Mouse (Mus musculus): ENCODE results near the gene Cmtm7.
A peak's percentile ranks its signal among the peaks of the same experiment; 100 is the strongest.

The Cmtm7 gene

DNA sequence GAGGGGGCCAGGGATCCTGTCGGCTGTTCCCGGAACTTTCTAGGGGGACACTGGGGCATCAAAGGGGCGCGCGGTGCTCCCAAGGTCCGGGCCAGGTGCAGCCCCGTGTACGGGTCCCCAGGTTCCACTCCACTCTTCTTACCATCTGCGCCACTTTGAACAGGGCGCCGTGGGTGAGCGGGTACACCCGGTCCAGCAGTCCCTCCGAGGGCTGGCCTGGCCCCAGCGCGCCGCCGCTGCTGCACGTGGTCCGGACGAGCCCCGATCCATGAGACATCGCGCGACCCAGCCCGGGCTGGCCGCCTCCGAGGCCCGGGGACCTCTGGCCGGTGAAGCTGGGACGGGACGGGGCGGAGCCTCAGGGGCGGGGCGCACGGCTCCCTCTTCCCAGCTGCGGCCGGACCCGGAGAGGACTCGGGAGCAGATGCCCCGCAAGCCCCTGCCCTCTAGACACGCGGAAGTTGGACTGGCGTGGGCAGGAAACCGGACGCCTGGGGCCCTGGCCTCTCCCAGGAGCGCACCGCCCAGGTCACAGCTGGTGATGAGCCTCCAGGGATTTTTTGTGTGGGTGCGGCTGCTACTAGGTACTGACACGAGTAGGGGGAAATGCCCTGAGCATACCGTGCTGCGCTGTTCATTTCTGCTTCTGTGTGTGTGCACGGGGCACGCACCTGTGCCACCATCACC, at the start of gene Cmtm7:
TSS of gene Cmtm7 (minus strand) at position 331 of the 687 bp plus-strand sequence.
- peak; percentile 72 for DNase-seq (ENCODE audit: low spot score)

DNA sequence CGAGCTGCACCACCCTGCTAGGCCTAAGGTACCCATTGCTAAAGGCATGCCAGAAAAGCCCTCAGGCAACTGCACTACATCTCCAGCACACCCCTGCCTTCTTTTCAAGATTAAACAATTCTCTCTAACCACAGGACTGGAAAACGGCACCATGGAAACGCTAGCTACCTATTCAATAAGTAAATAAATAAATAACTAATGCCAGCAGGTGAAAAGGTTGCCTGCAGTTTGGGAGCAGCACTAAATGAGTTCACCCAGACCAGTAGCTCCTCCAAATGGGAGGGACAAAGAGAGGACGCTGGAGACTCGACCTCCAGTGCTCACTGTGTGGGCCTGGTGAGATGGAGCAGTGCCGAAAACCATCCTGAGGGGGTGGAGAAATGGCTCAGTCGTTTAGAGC, 48.7 kb upstream of the Cmtm7 start:
- no peak for DNase-seq (ENCODE audit: low spot score)

DNA sequence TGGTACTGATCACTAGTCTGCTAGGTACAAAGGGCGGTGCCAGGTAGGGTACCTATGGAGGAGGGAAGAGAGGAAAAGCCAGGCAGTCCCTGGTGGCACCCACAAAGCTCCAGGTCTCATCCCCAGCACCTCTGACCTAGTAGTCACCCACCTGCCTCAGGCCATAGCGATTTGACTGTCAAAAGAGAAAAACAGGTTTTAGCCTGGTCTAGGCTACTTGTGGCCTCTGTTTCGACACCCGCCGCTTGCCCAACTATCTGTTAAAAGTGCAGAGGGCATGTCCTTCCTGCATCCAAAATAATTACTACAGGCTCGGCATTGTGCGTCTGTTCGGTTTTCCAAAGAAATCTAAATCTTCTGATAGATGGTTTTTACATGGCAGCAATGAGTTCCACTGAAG, 48.0 kb upstream of the Cmtm7 start:
- DNase-seq (ENCODE audit: low spot score), result no peak

DNA sequence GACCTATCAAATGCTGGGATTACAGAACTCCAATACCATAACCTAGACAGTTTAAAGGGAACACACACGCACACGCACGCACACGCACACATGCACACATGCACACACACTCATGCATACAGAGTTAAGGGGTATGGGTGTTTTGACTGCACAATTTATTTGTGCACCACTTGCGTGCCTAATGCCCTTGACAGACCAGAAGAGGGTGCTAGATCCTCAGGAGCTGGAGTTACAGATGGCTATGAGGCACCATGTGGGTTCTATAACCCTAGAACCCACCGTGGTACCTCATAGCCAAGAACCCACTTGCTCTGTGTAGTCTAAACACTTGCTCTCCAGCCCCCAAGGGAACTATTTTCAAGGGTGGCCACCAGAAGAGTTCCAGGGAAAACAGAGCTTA, 46.7 kb upstream of the Cmtm7 start:
- no peak for DNase-seq (ENCODE audit: low spot score)

DNA sequence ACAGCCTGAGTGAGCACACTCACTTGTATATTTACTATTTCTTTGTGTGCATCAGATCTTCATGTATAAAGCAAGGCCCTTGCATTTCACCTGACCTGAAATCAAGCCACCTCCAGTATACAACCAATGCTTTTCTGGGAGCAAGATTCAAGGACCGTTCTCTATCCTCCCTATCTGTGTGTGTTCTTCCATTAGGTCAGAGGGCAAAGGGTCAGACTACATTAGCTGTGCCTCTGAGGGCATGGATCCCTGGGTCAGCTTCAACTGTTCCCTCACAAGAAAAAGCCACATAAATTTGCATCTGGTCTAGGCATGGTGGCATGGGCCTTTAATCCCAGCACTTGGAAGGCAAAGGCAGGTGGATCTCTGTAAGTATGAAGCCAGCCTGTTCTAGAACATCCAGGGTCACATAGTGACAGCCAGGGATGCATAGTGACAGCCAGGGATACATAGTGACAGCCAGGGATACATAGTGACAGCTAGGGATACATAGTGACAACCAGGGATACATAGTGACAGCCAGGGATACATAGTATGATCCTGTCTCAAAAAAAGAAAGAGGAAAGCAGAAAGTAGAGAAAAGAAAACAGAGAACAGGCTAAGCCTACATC, 45.7 kb upstream of the Cmtm7 start:
- DNase-seq (ENCODE audit: low spot score), result no peak

DNA sequence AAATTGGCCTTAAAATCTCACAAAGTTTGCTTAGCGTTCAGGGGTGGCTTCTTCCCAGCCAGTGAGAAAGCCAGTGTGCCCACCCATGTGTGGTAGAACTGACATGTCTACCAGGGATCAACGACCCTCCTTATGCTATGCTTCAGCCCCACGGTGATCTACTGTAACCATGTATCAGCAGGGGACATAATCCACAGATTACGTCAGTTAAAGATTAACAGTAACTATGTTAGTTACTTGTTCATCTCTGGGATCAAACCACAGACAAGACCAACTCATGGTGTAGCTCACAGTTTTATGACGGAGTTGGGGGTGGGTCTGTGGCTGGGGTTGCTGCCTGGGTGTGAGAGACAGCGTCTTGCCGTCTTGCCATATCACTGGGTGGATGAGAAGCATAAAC, 42.5 kb upstream of the Cmtm7 start:
- no peak for DNase-seq (ENCODE audit: low spot score)

DNA sequence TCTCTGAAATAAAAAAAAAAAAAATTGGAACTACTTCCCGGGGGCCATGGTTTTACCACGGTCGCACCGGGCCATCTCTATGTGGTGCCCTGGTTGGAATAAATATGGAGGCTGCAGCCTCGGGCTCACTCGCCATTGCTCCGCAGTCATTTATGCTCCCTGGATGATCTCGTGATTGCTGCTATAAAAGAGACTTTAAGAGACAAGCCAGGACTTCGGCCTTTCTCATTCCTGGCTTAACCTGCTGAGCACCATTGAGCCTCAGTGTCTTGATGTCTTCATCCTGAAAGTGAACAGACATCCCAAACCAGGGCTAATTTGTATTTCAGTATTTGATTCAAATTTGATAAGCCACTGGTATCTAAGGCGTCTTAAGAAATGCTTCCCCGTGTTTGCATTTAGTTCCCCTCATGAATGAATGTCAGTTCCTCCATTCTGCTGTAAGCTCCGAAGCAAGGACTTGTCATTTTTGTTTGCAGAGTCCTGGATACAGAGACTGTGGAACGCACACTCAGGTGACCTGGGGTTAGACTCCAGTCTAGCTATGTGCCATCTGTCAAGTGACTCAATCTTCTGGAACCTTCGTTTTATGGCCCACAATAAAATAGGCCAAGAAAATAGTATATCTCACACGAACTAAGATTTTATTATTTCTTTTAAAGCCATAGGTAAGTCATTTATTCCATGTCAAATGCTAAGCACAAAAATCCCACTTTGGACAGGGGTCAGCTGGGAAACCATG, 40.1 kb upstream of the Cmtm7 start:
- no peak for DNase-seq (ENCODE audit: low spot score)

DNA sequence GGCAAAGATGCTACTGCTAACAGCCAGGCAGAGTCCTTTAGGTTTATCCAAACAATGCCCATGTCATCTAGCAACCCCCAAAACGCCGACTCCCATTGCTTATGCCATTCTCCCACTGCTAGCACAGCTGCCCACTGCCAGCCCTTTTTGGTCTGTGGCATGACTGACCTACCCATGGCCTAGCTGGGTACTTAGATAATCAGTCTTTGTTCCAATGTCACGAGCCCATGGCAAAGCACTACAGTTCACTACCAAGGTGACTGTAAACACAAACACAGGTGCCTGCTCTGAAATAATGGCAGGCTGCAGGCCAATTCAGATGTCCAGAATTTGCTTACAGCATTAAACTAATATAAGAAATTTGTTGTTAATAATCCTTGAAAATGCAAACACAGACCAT, 37.3 kb upstream of the Cmtm7 start:
- DNase-seq (ENCODE audit: low spot score), result no peak

DNA sequence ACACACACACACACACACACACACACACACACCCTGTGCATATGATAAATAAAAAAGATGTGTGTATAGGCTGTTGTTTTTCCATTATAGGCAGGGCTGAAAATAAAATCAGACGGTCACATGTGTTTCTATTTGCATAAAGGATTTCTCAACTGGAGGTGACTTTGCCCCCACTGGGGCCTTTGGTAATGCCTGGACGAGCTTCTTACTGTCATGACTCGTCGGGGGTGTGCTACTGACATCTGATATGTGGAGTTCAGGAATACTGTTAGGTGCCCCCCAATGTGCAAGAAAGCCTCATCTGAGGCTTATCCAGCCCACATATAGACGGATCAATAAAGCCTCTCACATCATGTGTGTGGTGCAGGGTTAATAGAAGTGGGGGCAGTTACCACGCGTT, 35.4 kb upstream of the Cmtm7 start:
- DNase-seq (ENCODE audit: low spot score), result no peak

DNA sequence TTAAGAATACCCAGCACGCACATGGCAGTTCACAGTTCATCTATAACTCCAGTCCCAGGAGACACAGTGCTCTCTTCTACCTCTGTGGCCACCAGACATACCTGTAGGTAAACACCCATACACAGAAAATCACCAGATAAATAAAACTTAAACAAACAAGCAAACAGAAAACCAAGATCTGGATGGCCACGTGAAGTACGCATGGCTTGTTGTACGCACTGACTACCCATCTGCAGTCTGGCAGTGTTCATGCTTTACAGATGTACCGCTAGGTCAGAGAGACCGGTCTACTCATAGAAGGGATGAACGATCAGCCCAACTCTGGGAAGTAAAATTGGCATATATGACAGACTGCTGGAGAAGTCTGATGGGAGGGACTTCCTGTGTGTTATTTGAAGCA, 34.5 kb upstream of the Cmtm7 start:
- no peak for DNase-seq (ENCODE audit: low spot score)

DNA sequence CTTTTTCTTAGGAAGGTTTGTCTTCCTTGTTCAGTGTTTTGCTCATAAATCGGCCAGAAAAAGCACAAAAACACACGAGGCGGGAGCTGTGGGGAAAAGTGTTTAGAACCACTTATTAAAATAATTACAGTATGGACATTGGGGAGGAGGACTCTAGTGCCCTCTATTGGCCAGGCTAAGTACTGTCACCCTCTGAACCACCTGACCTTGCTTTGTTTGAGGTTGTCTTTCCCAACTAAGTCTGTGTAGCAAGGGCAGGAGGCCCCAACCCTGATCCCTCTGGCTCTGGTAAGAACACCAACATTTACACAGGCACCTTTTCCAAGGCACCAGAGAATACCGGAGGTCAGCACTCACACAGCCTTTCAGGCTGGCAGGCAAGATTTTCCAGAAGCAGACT, 33.7 kb upstream of the Cmtm7 start:
- peak; percentile 68 for DNase-seq (ENCODE audit: low spot score)

DNA sequence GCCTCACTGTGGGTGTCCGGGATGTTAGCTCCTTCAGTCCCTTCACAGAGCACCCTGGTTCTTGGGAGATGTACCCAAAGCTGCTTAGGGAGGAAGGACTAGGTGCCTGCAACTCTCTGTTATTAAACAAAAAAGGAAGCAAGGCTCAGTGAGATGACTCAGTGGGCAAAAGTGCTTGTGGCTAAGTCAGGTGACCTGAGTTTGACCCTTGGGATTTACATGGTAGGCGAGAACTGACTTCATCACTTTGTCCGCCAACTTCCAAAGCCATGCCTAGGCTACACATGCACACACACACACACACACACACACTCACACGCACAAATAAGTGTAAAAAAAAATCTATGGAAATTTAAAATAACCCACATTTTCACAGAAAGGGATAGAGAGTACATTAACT, 30.3 kb upstream of the Cmtm7 start:
- DNase-seq (ENCODE audit: low spot score), result peak; percentile 26

DNA sequence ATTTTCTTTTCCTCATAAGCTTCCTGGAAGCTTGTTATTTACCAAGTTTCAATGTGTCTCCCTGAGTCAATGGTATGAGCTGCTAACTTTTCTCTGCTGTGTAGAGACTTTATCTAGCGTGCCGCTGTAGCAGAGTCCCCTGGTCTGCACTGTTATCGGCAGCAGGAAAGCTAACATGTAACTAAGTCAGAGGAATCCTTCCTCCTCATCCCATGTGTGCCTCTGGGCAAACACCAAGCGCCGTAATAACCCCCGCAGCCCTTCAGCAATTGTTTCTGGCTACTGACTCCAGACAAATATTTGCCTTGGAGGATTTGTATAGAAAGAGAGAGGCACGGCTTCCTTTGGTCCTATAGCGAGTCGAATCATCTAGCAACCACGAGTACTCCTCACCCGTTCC, 29.2 kb upstream of the Cmtm7 start:
- DNase-seq (ENCODE audit: low spot score), result no peak

DNA sequence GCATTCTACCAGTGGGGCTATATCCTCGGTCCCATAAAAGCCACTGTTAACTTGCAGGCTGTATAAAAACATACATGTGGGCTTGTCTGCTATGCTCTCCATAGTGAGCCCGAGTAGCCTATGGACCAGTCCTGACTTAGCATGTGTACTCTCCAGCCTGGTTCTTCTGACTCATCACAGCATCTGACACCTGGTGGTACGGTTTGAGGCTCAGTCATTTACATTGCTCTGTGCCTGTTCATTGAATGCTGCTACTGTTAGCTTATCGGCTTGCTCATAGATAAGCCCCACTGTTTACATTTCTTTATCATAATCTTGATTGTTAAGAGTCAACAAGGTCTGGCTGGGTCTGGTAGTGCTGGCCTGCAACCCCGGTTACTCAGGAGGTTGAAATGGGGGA, 27.0 kb upstream of the Cmtm7 start:
- no peak for DNase-seq (ENCODE audit: low spot score)

DNA sequence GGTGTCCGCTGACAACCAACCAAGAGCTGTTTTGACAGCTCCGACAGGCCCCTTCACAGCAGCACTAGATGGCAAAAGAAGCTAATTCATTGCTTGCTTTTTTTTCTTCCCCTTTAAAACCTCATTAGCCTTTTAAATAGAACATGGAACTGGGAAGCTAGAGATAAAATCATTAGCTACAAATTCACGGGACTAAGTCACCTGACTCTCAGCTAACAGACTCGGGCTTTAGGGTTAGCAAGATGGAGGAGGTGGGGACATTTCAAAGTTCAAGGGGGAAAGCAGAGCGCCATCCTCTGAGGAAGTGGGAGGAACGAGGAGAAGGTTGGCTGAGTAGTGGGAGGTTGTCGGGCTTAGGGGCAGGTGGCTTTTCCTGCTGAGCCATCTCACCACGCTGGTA, 25.6 kb upstream of the Cmtm7 start:
- no peak for DNase-seq (ENCODE audit: low spot score)

DNA sequence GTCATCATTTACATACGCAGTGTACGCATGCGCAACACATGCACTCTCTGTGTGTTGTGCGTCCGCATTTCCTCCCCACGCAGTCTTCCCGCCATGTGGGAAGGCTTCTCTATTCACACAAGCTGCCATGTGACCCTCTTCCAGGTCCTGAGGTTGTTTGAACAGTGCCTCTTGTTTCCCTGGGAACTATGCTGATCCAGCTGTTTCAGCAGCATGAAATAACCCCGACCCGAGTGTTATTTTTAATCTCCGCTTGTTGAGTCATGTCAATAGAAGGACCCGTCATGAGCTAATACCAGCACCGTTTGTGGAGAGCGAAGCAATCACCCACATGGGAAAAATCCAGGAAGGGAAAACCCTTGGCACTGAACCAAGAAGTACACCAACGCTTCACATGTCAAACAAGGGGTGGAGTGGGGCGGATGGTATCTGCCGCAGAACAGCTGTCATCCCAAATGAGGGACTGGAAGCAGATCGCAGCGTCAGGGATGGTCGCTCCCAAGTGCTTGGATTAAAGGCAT, 23.6 kb upstream of the Cmtm7 start:
- DNase-seq (ENCODE audit: low spot score), result peak; percentile 71

DNA sequence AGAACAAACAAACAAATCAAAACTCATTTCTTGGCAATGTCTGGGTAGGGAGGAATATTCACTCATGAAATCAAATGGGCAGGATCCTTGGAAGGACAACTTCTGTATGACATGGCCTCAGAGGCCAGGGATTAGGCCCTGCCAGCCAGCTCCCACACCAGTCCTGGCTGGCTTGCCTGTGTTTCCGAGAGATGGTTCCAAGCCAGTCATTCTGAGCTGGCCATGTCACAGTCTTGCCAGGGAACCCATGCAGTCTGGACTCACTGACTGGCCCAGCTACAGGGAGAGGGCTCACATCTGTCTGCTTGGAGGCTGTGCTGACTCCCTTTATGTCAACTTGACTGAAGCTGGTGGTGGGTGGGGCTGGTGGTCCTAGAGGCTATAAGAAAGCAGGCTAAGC, 20.5 kb upstream of the Cmtm7 start:
- no peak for DNase-seq (ENCODE audit: low spot score)

DNA sequence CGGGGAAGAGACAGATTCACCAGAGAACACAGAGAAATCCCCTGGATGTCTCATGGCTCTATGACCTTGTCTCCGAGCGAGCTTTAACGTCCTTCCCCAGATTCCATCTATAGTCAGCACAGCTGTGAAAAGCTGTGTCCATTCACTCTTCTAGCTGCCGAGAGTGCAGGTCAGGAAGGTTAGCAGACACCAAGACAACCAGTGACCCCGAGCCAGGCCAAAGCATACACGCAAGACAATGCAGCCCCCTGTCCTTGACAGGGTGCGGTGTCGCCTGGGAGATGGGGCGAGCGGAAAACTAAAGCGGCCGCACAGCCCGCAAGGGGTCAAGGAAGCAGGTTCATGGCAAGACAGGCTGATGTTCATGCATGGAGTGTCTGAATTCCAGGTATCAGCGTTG, 19.6 kb upstream of the Cmtm7 start:
- DNase-seq (ENCODE audit: low spot score), result no peak

DNA sequence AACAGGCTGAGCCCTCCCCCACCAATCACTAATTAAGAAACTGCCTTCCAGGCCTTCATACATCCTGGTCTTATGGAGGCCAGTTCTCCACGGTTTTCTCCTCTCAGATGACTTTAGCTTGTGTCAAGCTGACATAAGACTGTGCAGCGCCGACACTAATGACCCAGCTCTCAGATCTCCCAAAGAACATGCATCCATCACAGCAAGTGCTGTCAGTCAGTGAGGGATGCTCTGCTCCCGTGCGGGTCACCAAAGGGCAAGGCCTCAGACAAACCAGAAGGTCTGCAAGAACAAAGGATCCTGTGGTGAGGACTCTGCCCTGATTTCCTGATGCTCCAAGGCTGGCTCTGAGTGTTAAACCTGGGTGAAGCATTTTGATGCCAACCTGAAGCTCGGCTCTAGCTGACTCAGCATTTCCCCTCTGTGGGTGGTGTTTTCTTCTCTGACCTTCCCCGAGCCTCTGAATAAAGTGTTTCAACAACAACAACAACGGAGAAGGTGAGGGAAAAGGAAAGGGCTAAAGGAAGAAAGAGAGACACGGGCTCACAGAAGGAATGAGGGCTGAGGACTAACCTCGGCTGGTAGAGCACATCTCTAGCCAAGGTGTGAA, 17.9 kb upstream of the Cmtm7 start:
- no peak for DNase-seq (ENCODE audit: low spot score)

DNA sequence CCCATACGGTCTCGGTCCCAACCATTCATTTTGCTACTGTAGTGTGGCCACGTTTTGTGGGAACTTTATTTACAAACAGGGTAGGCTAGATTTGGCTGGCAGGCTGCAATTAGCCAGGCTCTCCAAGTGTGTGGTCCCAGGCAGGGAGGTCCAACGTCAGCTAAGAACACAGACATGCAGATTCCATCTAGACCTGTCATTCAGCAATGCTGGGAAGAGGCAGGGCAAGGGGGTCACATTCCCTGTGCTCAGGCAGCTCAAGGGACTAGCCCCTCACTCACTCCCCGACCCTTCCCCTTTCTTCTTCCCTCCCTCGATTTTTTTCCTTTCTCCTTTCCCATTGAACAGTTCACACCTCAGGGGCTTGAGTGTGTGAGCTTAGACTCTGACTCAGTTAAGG, 17.2 kb upstream of the Cmtm7 start:
- no peak for DNase-seq (ENCODE audit: low spot score)

DNA sequence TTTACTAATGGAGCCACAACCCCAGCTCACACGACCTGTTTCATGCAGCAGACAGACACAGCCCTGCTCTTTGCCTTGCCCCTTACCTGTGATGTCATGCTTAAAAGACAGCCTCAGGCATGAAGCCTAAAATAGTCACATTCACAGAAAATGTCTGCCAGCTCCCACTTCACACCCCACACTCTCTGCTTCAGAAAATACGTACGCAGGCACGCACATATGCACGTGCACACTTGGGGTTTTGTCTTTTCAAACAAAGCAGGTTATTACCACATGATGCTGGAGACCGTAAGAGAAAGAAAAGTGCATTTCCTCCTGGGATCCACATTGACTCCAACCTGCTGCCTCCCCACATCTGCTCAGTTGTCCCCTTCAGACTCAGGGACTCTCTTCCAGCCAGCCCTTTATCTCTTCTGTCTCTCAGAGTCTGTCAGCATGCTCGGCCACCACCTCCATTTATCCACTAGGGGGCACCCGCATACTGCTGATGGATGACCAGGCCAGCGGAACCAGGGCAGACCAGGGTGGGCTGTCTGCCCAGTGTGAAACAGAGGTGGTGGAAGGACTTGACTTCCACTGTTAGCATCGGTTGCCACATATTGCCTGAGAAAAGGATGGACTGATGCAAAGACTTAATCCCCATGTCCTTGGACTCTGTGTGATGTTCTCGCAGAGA, 15.8 kb upstream of the Cmtm7 start:
- DNase-seq (ENCODE audit: low spot score), result peak; percentile 84

DNA sequence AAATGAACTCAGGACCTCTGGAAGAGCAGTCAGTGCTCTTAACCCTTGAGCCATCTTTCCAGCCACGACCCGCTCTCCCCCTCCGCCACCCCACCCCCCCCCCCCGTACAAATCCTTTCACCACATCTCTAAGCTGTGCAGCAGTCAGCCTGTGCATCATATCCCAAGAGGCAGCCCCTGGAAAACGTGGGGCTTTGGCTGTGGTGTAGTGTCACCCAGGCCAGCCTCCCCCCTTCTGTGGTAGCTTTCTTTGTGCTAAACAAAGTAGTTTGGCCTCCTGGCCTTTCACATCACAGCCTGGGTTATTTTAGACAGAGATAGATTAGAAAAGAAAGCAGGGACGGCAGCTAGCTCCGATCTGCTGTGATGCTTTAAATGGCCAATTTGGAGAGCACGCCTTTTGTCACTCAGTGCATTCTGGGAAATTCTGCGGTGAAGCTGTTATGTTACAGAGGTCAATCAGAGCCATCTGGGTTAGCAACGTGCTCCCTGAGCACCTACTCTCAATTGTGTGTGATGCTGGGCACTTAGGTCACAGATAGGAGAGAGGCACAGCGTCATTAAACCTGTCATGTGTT, 14.9 kb upstream of the Cmtm7 start:
- DNase-seq (ENCODE audit: low spot score), result no peak

Measured in lung, postnatal 25 days (tissue).